Mouse (Mus musculus) WW6 (cell line): Measurements from ENCODE around the gene Tbx1.

ENCODE experiments used
- DNase-seq: peaks from one replicate; pipeline ENCODE4 v3.0.0-alpha.2; 2013; ENCODE audit warnings: low read depth, low spot score

The Tbx1 gene

DNA sequence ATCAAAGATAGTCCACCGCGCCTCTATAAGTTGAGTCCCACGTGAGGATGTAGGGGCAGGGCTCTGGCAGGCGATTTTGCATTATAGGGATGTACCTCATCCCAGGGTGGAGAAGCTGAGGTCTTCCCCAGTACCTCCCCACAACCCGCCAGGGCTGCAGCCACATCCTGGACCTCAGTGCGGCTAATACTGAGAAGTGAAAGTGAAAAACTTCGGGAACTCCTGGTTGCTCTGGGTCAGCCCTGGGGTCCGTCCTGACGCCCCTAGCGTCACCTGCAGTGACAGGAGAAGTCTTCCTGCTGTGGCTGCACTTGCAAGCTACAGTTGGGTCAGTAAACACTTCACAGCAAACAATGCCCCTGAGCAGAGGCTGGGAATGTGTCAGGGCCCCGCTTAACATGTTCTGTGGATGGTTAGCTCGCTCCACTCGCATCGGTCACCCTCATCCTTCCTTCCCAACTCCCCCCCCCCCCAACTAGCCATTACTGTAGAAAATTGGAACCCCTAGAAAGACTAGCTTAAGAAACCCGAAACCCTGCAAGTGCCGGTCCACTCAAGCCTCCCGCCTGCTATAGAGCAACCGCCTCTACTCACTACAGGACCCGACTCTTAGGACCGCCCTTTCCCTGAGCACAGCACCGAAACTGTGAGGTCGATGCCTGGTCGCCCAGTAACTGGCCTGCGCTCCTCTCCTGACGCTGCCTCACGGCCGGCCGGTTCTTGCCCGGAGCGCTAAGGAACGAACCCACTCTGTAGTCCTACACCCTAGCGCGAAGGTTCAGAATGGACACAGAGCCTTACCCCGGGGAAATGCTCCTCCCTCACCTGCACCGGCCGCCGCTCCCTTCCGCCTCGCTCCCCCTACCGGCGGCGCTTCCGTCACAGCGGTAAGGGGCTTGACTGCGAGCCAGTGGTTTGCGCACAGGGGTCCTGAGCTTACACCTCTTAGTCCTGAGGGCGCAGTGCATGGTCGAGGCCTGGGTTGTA is at the start of gene Tbx1:
Gene Tbx1, minus strand, starts transcription at position 868 of the 987 bp plus-strand sequence.
- no peak for DNase-seq

DNA sequence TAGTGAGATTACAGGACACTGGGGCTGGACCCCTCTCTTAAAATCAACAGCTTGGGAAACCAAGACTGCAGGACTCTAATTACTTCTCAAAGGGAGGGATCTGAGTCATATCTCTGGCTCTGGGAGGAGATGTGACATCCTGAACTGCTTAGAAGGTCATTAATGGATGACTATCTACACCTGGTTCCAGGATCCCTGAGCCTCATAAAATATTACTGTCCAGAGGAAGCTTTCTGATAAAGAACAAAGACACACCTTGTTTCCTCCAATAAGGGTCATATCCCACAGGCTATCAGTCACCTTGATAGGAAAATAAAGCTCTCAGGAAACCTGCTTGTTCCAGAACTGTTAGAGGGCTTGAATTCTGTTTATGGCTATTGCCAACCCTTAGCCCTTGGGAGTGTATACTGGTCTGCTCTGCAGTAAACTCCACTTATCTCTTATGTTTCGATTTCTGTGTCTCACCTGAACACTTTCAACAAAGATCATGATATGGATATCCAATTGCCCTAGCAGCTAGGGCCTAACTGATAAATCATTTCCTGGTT is 49.0 kb upstream of the Tbx1 start:
- DNase-seq, result no peak

DNA sequence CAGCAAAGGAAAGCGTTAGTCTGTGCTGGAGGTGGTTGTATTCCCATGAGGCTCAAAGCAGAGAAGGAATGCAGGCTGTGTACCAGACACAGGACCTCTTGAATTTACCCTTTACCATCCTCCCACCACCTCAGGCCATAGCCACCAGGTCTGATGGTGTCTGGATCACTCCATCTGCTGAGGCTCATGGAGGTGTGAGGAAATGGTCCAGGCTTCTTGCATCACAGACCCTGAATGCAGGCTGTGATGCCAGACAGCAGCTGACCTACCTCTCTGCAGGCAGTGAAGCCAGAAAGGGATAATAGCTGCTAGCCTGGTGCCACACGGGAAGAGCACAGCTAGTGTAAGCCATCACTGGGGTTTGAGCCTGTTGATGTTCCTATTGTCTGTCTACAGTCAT is 47.9 kb upstream of the Tbx1 start:
- no peak for DNase-seq

DNA sequence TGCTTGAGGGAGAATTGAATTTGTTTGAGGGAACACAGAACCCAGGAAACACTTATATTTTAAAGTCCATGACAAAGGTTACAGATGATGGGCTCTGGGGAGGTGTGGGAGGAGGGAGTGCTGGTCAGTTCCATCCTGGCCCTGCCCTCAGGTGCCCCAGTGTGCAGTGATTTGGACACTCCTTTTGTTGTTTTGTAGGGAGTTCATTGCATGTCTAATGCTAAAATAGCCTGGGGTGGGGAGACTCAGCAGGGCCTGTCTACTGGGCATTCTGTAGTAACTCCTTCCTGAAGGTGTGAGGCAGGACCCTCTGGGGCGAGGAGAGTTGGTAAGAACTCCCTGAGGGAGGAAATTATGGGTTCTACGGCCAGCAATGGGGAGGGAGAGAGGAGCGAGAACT is 46.3 kb upstream of the Tbx1 start:
- DNase-seq, result no peak

DNA sequence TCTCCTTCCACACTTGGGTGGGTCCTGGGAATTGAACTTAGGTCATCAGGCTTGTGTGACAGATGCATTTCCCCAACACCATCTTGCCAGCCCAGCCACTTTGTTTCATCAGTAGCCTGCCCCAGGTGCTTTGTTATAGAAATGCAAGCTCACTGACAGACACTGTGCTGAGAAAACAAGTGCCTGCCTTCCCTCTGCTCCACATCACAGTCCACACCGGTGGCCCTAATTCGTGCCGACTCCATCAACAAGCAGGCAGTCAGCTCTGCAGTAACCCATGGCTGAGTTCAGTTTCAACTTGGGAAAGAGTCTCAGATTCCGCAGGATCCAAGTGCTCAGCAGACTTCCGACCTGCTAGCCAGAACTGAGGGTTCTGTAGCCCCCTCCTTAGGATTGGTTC is 45.9 kb upstream of the Tbx1 start:
- no peak for DNase-seq

DNA sequence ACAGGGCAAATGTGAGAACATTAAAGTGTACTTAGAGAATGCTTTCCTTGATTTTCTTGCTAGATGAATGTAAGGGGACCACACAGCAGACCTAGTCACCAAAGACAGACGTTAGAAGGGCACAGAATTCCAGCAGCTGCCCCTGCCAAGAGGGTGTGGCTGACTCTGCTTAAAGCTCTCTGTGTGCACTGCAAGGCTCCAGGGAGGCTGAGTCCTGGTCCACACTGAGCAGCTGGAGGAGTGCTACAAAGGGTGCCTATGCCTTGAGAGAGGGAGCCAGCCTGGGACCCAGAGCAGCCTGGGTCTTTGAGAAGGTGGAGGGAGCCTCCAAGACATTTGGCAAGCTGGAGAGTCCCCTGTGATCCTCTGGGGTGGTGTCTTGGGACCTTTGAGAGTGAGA is 42.9 kb upstream of the Tbx1 start:
- no peak for DNase-seq

DNA sequence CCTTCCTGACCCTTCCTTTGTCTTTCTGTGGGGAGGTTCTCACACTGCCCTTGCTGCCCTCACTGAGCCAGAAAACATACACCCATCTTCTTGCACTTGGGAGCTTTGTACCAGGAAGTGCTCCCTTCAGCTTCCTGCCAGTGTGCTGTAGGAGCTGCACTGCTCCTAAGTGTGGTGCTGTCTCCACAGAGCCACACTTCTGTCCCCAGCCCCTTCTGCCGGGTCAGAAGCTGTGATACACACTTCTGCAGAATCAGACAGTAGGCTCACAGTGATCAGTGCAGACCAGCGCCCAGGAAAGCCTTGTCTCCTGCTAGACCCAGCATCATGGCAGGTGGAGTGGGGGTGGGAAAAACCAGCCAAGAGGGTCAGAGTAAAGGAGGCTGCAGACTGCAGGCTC is 42.3 kb upstream of the Tbx1 start:
- DNase-seq, result no peak

DNA sequence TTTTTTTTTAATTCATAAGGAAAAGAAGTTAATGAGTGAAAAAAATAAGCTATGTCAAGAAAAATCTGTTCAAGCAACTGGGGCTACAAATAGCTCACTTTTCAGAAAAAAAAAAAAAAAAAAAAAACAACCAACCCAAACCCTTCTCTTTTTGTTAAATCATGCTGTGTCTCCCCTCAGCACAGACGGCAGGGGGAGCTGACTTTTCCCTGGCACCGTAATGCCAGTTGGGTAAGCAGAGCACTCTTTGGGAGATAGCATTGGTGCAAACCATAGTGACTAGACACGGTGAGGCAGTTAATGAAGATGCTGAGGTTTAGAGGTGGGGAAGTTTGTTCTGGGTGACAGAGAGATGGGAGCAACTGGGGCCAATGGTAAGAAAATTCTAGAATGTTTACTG is 41.6 kb upstream of the Tbx1 start:
- DNase-seq, result no peak

DNA sequence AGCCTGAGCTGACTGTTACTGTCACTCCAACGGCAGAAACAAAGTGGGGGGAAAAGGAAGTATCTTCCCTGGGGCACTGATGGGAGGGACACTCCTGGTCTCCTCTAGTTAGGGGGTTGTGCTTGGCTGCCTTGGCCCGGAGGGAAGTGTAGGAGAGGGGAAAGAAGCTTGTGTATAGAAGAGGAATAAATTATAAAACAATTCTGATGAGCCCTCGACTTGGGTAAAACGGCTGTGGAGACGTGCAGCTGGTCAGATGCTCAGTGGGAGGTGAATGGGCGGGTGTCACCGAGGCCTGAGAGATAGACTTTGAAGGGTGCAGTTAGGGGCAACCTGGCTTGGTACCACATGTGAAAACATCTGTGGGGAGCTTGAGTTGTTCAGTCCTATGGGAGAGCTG is 40.7 kb upstream of the Tbx1 start:
- no peak for DNase-seq

DNA sequence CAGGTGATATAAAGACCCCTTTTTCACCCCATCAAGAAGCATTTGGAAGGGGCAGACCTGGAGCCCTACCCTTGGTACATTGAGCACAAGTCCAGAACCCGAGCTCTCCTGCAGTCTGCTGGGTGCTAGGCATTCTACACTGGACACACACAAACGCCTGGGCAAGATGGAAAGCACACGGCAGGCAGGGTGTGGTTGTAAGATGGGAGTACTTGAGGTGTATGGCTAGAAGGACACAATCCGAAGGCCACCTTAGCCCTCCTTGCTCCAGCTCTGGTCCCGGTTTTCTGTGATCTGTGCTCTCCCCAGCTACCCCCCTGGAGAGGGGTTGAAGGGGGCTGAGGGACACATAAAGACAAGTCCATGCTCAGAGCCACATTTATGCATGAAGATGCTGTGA is 39.8 kb upstream of the Tbx1 start:
- DNase-seq, result no peak

DNA sequence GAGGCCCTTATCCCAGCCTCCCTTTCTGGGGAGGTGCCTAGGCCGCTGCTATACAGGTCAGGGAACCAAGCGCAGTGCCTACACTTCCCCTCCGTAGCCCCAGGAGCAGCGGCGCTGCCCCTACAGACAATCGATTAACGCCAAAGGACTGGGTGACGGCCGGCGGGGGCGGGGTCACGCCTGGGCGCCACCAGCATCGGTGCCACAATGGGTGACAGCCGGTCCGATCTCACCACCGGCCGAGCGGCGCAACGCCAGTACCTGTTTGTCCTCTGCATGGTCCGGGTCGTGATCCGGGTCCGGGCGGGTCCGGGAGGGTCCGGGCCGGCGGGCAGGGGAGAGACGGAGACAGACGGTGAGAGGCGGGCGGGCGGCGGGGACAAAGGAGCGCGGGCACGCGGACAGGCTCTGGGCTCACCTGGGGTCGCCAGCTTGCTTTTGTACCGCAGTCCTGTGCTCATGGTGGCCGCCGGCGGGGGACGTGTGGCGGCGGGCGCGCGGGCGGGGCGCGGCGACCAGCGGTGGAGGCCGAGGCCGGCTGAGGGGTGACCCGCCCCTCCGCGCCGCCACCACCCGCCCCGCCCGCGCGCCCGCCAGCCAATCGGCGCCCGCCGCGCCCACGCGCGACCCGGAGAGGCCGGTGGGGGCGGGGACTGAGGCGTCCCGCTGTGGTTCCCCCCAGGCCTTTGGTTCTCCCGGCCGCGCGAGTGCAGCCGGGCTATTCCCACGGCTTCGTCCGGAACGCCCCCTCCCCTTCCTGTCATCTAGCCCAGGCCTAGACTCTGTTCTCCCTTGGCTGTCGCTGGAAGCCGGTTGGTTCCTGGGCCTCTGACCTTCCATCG is 39.1 kb upstream of the Tbx1 start, which contains the start of gene Sept5:
Gene Sept5, minus strand, starts transcription at position 565 of the 842 bp plus-strand sequence.
- DNase-seq, result no peak

DNA sequence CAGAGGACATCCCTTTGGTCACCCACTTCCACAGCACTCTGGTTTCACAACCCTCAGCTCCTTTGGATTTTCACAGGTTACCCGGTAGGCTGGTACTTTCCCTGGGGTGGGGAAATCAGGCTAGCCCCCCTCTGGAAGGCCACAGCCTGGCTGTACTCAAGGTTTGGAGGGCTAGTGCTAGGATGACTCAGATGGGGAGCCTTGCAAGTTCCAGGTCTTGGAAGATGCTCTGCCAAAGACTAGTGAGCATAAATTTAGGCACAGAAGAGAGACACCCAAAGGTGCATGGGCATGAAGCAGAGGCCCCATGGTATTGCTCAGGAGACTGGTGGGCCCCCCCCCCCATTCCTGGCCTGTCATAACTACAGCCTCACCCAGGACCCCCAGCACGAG is 38.5 kb upstream of the Tbx1 start:
- no peak for DNase-seq

DNA sequence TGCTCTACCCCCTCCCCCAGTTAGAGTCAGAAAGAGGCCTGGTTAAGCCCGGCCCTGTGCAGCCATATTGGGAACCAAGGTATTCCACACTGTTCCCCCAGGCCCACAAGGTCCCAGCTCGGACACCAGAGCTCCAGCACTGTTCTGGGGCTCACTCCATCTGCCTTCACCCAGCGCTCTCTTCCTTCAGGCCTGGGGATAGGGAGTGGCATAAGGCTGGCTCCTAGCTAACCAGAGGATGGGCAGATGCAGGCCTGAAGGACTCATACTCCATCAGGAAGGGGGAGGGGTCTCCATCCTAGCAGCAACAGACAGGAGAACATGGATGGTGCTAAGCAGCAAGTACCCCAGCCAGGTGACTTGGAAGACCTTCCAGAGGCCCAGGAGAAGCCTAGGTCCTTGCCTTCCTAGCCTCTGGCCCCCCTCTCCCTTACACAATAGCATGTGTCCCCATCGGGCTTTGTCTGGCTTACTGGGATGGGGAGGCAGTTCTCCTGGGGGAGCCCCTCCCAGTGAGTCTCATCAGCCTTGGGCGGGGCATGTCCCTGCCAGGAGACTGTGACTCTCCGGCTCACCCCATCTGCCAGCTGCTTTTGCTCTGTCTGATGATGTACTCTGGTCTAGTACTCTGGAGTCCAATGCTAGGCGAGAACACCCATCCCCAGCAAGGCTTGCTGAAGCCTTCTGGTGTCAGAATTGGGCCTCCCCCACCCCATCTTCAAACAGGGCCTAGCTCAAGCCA is 37.9 kb upstream of the Tbx1 start:
- DNase-seq, result no peak

DNA sequence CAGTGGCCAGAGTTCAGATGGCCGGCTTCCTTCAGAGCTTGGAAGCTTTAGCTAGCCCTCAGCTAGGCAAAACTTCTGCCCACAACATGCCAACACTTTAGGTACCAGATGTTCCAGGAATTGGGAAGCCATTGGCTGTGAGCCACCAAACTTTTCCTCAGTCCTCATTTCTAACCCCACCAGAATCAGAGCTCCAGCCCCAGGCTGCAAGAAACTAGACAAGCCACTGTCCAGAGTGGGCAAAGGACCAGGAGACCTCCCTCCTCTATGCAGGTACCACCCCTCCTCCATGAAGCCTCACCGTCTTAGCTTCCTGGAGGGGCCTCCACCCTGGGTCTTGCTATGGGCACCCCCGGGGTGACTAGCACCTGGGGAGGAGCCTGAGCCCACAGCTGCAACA is 36.7 kb upstream of the Tbx1 start:
- no peak for DNase-seq

DNA sequence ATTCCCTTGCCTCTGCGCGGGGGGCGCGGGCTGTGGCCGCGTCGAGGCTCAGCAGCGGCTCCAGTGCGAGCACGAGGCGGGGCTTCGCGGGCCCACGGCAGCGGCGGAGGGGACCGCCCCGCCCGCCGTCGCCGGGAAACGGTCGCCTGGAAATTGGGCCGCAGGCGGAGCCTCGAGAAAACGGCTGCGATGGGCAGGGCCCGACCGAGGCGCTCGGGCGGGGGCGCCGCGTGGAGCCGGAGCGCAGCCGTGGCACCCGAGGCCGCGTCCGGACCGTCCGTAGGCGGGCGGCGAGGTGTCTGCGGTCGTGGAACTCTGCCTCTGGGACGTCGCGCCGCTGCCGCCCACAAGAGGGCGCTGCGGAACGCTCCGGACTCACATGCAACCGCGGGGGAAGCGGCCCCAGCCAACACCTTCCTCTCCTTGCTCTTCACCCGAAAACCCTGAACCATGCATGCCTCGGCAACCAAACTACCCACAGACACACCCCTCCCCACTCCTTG is 36.0 kb upstream of the Tbx1 start, which contains the start of gene Gm49601:
Gene Gm49601, minus strand, starts transcription at position 52 of the 503 bp plus-strand sequence.
- DNase-seq, result peak; percentile 68

DNA sequence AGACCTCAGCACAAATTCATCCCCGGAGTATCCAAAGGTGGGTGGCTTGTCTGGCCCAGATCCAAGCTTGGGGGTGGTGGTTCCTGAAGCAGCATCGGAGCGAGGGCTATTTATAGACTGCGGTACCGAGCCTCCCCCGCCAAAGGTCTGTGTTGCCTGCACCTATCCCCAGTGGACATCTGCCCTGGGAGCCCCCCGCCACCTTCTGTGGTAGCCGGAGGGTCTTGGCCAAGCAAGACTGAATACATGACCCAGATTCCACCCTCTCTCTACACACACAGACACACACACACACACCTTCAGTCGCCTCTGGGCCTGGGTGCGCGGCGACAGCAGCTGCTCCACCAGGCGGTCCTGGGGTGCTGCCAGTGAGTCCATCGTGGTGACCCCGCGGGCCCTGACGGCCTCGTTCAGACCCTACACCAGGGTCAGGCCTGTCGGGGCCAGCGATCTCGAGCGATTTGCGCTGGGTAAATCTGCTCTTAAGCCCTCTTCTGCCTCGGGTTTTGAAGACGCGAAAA is 35.4 kb upstream of the Tbx1 start:
- DNase-seq, result no peak

DNA sequence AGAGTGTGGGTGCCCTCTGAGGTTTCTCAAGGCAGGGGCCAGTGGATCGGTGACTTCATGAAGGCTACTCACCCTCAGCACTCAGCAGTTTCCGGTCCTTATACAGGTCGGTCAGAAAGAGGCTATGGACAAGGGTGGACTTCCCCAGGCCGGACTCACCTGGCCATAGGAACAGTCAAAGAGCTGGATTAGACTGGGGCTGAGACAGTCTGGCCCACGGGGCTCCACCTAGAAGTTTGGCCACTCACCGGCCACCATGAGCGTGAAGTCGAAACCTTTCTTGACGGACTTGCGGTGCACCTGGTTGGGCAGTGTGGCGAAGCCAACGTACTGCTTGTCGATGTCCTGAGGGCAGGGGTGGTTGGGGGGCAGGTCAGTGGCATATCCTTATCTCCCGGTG is 34.6 kb upstream of the Tbx1 start:
- no peak for DNase-seq

DNA sequence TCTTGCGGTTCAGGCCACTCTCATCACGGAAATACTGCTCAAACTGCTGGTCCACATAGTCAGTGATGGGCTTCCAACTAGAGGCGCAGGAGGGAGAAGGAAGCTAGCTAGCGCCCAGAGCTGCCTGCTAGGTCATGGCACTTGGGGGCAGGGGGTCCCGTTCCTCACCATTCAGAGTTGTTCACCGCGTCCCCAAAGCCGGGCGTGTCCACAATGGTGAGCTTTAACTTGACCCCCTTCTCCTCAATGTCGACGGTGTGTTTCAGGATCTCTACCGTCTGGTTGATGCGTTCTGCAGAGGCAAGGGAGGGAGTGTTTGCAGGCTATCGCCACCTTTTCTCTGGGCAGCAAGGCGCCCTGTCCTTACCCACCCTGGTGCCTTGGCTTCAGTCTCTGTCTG is 34.2 kb upstream of the Tbx1 start:
- no peak for DNase-seq

DNA sequence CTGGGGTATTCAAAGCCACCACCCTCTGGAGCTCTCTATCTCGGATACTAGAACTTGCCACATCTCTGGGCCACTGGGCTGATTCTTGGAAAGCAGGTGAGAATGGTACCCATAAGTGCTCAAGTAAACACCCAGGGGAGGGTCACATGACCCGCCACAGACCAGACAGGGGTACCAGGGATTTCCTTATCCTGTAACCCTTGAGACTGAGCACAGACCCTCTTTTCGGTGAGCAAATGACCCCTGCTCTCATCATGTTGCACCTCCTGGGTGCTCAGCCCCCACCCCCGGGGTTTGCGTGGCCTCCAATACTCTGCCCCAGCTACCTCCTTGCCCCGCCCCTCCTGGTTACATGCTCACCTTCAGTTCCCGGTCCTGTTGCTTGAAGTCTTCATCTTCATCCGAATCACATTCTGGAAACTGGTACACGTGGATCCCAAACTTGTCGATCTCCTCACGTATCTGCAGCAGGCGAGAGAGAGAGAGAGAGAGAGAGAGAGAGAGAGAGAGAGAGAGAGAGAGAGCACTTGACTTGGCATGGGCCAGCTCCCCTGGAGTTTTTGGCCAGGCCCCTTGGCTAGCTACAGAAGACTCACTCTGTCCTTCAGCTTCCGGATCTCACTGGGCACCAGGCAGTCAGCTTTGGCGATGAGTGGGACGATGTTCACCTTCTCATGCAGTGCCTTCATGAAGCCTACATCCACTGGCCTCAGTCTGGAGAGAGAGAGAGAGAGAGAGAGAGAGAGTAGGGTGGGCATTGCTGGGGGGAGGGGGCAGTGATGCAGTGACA is 33.5 kb upstream of the Tbx1 start:
- DNase-seq, result no peak
